Mouse (Mus musculus) cerebellum, postnatal 36 days (tissue): ENCODE measurements around the gene Prss40.

Source experiments
- DNase-seq, 2 experiments: peaks; one replicate each; pipeline ENCODE4 v3.0.0; 2021 to 2022; ENCODE audit warnings: mixed read lengths in 2 of 2

The Prss40 gene

DNA sequence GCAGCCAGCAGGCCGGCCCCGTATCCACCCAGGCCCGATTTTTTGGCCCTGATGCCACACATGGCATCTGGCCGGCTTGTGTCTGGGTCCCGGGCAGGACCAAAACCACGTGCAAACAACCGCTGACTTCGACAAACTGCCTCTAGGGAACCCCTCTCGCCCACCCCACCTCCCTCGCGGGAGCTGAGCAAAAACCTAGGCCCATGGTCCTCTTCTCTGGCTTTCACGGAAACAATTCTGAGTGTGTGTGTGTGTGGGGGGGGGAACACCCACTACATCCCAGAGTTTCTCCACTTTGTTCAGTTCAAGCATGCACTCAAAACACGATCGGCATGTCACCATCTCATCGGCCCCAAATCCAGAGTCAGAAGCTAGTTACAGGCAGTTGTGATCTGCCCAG, at the start of gene Prss40:
Prss40 (minus strand) TSS at position 101 of the 400 bp plus-strand sequence.
- DNase-seq: no peak

DNA sequence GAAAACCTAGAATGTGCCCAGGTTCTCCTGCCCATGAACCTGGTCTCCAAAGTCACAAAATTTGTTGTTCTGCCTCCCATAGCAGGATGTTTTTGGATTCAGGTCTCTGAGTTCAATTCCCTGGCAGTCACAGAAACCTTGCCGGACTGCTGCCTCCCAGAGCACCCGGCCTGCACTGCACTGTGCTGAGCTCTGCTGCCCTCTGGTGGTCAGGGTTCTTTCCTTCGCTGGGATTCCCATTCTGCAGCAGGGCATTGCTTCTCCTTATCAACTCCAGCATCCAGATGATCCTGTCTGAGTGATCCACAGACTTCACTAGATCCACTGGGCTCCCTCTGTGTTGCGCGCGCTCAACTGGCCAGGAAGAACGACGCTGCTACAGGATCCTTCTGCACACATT, 41.6 kb upstream of the Prss40 start:
- DNase-seq: peak; percentile 85 to 86

- no peak for DNase-seq
Observed at GRCm38 (mm10) chr1:34601323-34602047, 40.7 kb upstream of the Prss40 start.

- DNase-seq: peak; percentile 13 to 35
Observed at GRCm38 (mm10) chr1:34600000-34600399, 39.3 kb upstream of the Prss40 start.

DNA sequence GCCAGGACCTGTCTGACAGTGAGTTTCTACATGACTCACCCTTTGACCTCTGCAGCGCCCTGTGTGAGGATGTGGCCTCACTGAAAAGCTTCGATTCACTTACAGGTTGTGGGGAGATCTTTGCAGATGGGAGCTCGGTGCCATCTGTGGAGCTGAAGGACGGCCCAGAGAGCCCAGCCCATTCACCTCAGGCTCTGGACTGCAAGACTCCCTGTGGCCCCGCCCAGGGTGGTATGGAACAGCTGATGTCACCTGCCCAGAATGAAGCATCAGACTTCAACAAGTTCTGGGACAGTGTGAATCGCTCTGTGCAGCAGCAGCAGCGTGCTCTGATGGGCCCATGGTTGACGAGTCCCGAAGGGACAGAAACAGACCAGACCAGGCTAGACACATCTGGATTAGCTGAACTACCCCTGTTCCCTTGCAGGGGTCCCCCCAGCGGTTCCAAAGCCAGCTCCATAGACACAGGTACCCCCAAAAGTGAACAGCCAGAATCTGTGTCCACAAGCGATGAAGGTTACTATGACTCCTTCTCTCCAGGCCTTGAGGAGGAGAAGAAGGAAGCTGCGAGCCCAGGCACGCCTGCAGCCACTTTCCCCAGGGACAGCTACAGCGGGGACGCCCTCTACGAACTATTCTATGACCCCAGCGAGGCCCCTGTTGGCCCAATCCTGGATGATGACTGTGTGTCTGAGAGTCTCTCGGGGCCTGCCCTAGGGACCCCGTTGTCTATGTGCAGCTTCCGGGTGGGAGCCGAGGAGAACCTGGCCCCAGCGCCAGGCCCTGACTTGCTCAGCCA, 26.8 kb upstream of the Prss40 start:
- DNase-seq: no peak

- peak; percentile 44 to 55 for DNase-seq
Observed at GRCm38 (mm10) chr1:34584736-34585135, 24.0 kb upstream of the Prss40 start.

DNA sequence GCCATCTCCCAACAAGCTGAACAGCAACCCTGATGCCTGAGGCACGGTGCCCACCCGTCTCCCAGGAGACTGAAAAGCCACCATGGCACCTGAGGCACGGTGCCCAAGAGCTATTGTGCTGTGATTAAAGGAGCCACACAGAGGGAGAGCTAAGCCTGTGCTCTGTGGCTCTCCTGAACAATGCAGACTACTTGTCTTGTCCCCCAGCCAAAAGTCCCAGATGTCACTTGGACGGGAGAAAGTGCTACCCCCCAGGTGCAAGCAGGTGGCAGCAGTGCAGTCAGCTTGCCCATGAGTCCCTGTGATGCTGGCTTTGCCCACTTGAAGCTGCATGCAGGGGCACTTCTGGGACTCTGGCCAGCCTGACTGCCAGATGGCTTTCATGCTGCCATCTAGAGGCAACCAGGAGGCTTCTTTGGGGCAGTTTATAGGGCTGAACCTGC, 23.1 kb upstream of the Prss40 start:
- peak; percentile 98 for DNase-seq

GRCm38 (mm10) chr1:34582218-34582617, 21.5 kb upstream of the Prss40 start:
- no peak for DNase-seq

GRCm38 (mm10) chr1:34579782-34580356, 19.1 kb upstream of the Prss40 start:
- DNase-seq: peak; percentile 60 to 62

- peak; percentile 88 to 92 for DNase-seq
Observed at GRCm38 (mm10) chr1:34578851-34579781, 18.4 kb upstream of the Prss40 start, which contains the start of gene Amer3. TSS of gene Amer3 (plus strand) at chr1:34579657.

DNA sequence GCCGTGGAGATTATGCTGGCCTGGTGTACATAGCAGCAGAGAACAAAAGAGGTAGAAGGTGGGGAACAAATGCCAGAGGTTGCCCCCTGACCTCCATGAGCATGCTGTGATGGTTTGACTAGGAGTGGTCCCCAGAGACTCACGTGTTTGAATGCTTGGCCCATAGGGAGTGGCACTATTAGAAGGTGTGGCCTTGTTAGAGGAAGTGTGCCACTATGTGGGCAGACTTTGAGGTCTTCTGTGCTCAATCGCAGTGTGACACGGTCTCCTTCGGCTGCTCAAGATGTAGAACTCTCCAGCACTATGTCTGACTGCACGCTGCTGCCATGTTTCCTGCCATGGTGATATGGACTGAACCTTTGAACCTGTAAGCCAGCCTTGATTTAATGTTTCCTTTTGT, 12.5 kb upstream of the Prss40 start:
- DNase-seq: no peak

- DNase-seq: no peak
Observed at GRCm38 (mm10) chr1:34571431-34571830, 10.7 kb upstream of the Prss40 start.

GRCm38 (mm10) chr1:34569876-34570275, 9.1 kb upstream of the Prss40 start:
- no peak for DNase-seq

GRCm38 (mm10) chr1:34568120-34568519, 7.4 kb upstream of the Prss40 start:
- no peak for DNase-seq

DNA sequence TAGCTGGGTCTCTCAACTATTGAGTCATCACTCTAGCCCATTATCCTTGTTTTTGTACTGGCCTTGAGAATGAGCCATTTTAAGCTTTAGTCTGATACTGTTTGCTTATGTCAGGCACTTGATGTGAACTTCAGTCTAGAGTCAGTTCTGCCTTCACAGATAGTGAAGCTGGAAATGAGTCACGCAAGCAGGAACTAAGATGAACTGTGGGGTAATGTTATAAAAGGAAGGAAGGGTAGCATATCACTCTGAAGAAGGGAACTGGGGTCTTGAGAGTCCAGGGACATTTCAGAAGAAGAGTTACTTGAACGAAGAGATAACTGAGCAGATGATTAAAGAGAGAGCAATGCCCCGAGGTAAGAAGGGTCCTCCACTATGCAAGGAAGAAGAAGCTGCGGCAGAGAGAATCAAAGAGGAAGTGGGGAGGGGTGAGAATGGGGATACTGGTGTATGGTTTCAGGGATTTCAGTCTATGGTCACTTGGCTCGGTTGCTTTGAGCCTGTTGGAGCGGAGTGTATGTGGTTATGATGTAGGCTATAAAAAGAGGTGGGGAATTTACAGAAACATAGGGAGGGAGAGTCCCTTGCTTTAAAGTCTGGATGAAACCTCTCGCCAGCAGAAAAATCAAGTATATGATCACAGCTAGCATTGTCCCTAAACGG, 3.8 kb upstream of the Prss40 start:
- no peak for DNase-seq

DNA sequence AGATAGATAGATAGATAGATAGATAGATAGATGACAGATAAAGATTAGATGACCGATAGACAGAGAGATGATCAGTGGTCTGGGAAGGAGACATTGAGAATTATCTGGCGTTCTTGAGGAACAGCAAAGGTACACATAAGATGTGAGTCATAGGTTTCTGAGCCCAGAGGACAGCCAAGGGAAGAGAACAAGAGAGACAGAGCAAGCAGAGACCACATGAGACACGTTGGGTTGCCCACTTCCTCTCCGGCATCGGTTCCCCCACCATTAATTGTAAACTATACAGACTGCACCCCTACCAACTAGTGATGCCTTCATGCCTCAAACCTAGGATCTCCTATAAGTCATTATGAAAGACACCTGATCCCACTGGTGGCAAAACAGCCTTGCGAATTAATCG, 6.5 kb downstream of the Prss40 start:
- no peak for DNase-seq

DNA sequence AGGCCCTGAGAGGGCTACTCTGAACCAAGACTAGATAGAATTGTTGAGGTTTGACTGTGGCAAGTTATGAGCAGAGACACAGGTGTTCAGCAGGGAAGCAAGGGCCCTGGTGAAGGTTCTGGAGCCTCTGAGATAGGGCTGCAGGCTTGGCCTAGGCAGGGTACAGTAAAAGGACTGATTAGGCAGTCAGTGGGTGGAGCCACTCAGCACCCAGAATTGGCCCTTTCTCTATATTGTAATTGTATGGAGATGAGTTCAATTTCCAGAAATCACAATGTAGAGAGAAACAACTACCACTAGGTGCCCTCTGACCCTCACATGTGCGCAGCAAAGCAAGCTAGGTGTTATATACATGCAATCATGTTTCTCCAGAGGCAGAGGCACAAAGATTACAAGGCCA, 7.1 kb downstream of the Prss40 start:
- DNase-seq: no peak

DNA sequence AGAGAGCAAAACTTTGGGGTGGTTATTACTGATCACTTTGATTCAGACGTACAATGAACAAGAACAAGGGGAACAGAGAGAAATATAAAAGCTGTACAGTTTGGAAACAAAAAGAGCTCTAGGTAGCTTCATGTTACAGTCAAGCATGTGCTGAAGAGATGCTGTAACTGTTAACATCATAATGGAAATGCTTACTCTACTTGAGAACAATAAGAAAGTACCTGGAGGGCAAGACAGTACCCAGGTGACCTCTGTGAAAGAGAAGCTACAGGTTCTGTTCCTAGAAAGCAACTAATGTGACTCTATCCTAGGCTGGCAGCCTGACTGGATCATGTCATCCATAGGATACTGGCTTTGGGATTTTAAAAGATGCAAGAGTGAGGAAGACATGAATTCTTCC, 13.7 kb downstream of the Prss40 start:
- DNase-seq: no peak

- DNase-seq: no peak
Observed at GRCm38 (mm10) chr1:34536767-34537485, 23.8 kb downstream of the Prss40 start.

GRCm38 (mm10) chr1:34536291-34536766, 24.4 kb downstream of the Prss40 start:
- no peak for DNase-seq
